Mouse (Mus musculus): ENCODE data around the gene Cbx8. TPM values are rescaled to one million over a fixed set of nuclear protein-coding genes. Genes with fewer than 3 reads are reported as not detected.

Cbx8 gene
- polyA plus RNA-seq, 1 experiment from 2014 or later: 6.9 TPM

DNA sequence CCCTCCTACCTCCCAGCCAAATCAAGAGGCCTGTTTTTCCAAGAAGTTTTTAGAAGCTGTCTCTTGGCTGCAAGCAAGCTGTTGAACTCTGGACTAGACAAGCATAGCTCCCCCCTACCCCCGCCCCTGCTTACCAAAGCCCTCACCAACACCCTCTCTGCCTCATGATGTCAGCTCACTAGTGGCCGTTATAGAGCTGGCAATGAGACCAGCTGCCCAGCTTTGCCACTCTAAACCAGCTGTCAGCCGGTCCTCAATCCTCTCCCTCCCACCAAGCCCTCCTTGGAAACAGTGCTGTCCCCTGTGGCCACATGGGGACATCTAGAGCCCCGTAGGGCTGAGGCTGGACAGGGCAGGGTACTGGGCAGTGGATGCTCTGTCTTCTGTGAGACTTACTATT is 45.3 kb downstream of the Cbx8 start:
- Histone ChIP-seq H3K4me3 (replicated peaks) (no peak overlapping the region), H3K4me2 (no peak overlapping the region), H3K9ac (no peak overlapping the region), H3K4me1 (peaks cover 17% of the 10 kb centered on the region), H3K9me3 (no peaks in the 10 kb centered on the region), H3K27me3 (replicated peaks) (peaks cover 12% of the 10 kb centered on the region), H3K27ac (no peak overlapping the region), H3K36me3 (no peaks in the 10 kb centered on the region)
- WGBS: 40% methylated on average over 4 of the region's 4 CpGs
- ATAC-seq (ENCODE audit: insufficient read depth, low FRiP score, low read depth): no peak

DNA sequence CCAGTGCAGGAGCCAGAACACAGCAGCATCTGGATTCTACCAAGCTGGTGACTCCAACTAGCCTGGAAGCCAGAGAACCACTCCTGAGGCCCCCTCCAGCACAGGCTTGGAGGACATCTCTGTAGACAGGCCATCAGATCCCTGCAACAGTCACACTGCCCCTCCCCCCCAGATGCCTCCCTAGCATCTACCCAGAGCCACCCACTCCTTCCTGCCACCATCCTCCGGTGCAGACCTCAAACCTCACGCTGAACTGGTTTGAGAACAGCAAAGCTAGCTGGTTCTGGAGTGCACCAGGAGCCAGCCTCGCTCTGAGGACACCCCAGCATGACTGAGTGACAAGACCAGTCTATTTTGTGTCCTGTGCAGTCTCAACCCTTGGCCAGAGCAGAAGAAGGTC is 48.0 kb downstream of the Cbx8 start:
- H3K4me2 ChIP-seq: no peak overlapping the region
- no peaks in the 10 kb centered on the region for H3K9me3 ChIP-seq
- H3K36me3 ChIP-seq: no peaks in the 10 kb centered on the region
- H3K27ac ChIP-seq: no peak overlapping the region
- no peak overlapping the region for H3K4me3 ChIP-seq (replicated peaks)
- no peaks in the 10 kb centered on the region for H3K27me3 ChIP-seq (replicated peaks)
- no peak overlapping the region for H3K9ac ChIP-seq
- ATAC-seq (ENCODE audit: insufficient read depth, low FRiP score, low read depth): no peak
- peaks cover 5% of the 10 kb centered on the region; the same call in 1 of the 2 replicates for H3K4me1 ChIP-seq
- 51% methylated on average over 3 of the region's 3 CpGs for WGBS

DNA sequence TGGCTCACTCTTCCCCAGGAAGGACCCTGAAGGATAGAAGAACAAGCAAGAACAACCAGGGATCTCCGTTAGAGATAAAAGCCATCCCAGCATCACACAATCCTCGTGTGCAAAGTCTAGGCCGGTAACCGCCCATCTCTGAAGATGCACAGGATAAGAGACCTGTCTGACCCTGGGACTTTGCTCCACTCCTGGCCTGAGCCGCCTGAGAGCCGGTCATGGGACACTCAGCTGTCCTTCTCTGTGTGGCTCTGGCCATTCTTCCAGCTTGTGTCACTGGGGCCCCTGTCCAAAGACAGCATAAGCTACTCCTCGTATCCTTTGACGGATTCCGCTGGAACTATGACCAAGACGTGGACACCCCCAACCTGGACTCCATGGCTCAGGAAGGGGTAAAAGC is 52.8 kb downstream of the Cbx8 start, which contains the start of gene Enpp7:
Gene Enpp7, plus strand, starts transcription at position 190 of the 400 bp plus-strand sequence.
- H3K9ac ChIP-seq: no peak within 1 kb of the TSS
- H3K4me1 ChIP-seq: no peaks in the 10 kb centered on the region
- H3K4me2 ChIP-seq: no peak within 1 kb of the TSS
- 83% methylated on average over 10 of the region's 10 CpGs for WGBS
- H3K27ac ChIP-seq: no peak within 1 kb of the TSS
- H3K36me3 ChIP-seq: no peaks in the 10 kb centered on the region
- no peaks in the 10 kb centered on the region for H3K27me3 ChIP-seq (replicated peaks)
- H3K9me3 ChIP-seq: no peaks in the 10 kb centered on the region
- ATAC-seq (ENCODE audit: insufficient read depth, low FRiP score, low read depth): no peak
- H3K4me3 ChIP-seq (replicated peaks): no peak within 1 kb of the TSS

Other genes starting within 250 kb of the Cbx8 start
- gene Rbfox3, start 129.4 kb downstream of the Cbx8 start, polyA plus RNA-seq (2015; fragmentation: Nextera tagmentation; extraction: Ambion mirVana): 1.6 and 1.8 TPM in 2 replicates
- gene Enpp7, start 52.8 kb downstream of the Cbx8 start, polyA plus RNA-seq (2015; fragmentation: Nextera tagmentation; extraction: Ambion mirVana): not detected in 2 replicates
- gene Cbx2, start 18.0 kb downstream of the Cbx8 start, polyA plus RNA-seq (2015; fragmentation: Nextera tagmentation; extraction: Ambion mirVana): 21.3 and 24.8 TPM in 2 replicates
- gene Cbx4, start 45.3 kb upstream of the Cbx8 start, polyA plus RNA-seq (2015; fragmentation: Nextera tagmentation; extraction: Ambion mirVana): 10.2 and 10.3 TPM in 2 replicates
- 18.7 and 19.3 TPM in 2 replicates for gene Tbc1d16, start 187.5 kb upstream of the Cbx8 start, polyA plus RNA-seq (2015; fragmentation: Nextera tagmentation; extraction: Ambion mirVana)
- gene Ccdc40, start 187.6 kb upstream of the Cbx8 start, polyA plus RNA-seq (2015; fragmentation: Nextera tagmentation; extraction: Ambion mirVana): 2.1 and 2.6 TPM in 2 replicates
- 62.6 and 64.3 TPM in 2 replicates for gene Gaa, start 226.9 kb upstream of the Cbx8 start, polyA plus RNA-seq (2015; fragmentation: Nextera tagmentation; extraction: Ambion mirVana)

All from stomach, embryonic 15.5 days (tissue).